9 mouse cellular contexts compared by ENCODE assay signal in genomic region chrX:59566017-59566679, GRCm38 (mm10). TPM values are rescaled to one million over a fixed set of nuclear protein-coding genes. Genes with fewer than 3 reads are reported as not detected.
DNase-seq lines count a peak whose midpoint lies in the region; ATAC-seq and TF ChIP-seq lines count a peak whose summit lies in the region.
"Had no signal": no experiment of that assay in that cellular context is flagged by ENCODE, and none has a peak within 500 bp of the region (broad histone marks: within the 10 kb centered on the region; RNA-seq: fewer than 3 reads in every experiment).

No protein-coding gene starts in this region.

- peak; percentile 16; the same call in 1 of the 2 replicates for TF ChIP-seq CTCF in heart, adult 2 months (IDR thresholded peaks at IDR 0.05)

- TF ChIP-seq POLR2A in heart, adult 2 months (IDR thresholded peaks at IDR 0.05; ENCODE audit: insufficient read depth, low read depth, low read length): no peak

- peak overlapping the region; percentile 57 for H3K4me2 ChIP-seq in hindbrain, embryonic 11.5 days (replicated peaks; ENCODE audit: low read depth, low read length)
- H3K4me2 ChIP-seq in midbrain, embryonic 11.5 days: peak overlapping the region; percentile 60

- peak; percentile 9 to 21 for DNase-seq in heart, adult 2 months
- DNase-seq in heart, postnatal 36 days: no peak
- DNase-seq in embryo, embryonic 9.5 days (ENCODE audit: extremely low spot score): peak; percentile 24
- peak; percentile 37 for DNase-seq in hindbrain, embryonic 11.5 days (ENCODE audit: low spot score)
- DNase-seq in midbrain, embryonic 11.5 days (ENCODE audit: low spot score, missing footprints): peak; percentile 88
- peak; percentile 5 to 6 for DNase-seq in thymus, postnatal 10 days (ENCODE audit: low spot score in 2 of 2)
- DNase-seq in yolk sac, embryonic 10.5 days (ENCODE audit: low spot score): no peak

- H3K4me3 ChIP-seq in heart, adult 2 months: 0 out of 2 replicates have a peak overlapping the region, but pooled peaks have one; percentile 12
- H3K4me3 ChIP-seq in hindbrain, embryonic 11.5 days (ENCODE audit: low read depth, low read length): peak overlapping the region; percentile 45
- H3K4me3 ChIP-seq in midbrain, embryonic 11.5 days (ENCODE audit: low read depth, low read length): peak overlapping the region; percentile 43

- no peaks in the 10 kb centered on the region for H3K36me3 ChIP-seq in heart, adult 2 months (ENCODE audit: control insufficient read depth, insufficient read depth, low read length)
- no peaks in the 10 kb centered on the region for H3K36me3 ChIP-seq in hindbrain, embryonic 11.5 days (ENCODE audit: control insufficient read depth, insufficient read depth, low read length)
- no peaks in the 10 kb centered on the region for H3K36me3 ChIP-seq in midbrain, embryonic 11.5 days (ENCODE audit: control insufficient read depth, insufficient read depth, low read length)

- H3K4me1 ChIP-seq in heart, adult 2 months (ENCODE audit: control insufficient read depth, insufficient read depth, low read length): no peaks in the 10 kb centered on the region
- H3K4me1 ChIP-seq in hindbrain, embryonic 11.5 days (replicated peaks; ENCODE audit: control insufficient read depth, insufficient read depth, low read length): no peaks in the 10 kb centered on the region
- no peaks in the 10 kb centered on the region for H3K4me1 ChIP-seq in midbrain, embryonic 11.5 days (ENCODE audit: control insufficient read depth, insufficient read depth, low read length)

- no peak for TF ChIP-seq EP300 in heart, adult 2 months (IDR thresholded peaks at IDR 0.05; ENCODE audit: insufficient read depth, low read depth, low read length)

- no peaks in the 10 kb centered on the region for H3K79me2 ChIP-seq in heart, adult 2 months (replicated peaks; ENCODE audit: control insufficient read depth, insufficient read depth, low read length)

- WGBS in heart, adult 2 months: 29% methylated on average over 18 of the region's 18 CpGs
- 27% methylated on average over 18 of the region's 18 CpGs for WGBS in hindbrain, embryonic 11.5 days
- 17% methylated on average over 18 of the region's 18 CpGs for WGBS in midbrain, embryonic 11.5 days

- H3K27me3 ChIP-seq in heart, adult 2 months (ENCODE audit: control insufficient read depth, insufficient read depth, low read length): no peaks in the 10 kb centered on the region
- H3K27me3 ChIP-seq in hindbrain, embryonic 11.5 days (ENCODE audit: control insufficient read depth, insufficient read depth, low read length): no peaks in the 10 kb centered on the region
- H3K27me3 ChIP-seq in midbrain, embryonic 11.5 days (ENCODE audit: control insufficient read depth, insufficient read depth, low read length): no peaks in the 10 kb centered on the region
- H3K27me3 ChIP-seq: CH12.LX had no signal

- H3K9ac ChIP-seq in heart, adult 2 months (ENCODE audit: low read depth, low read length): peak overlapping the region; percentile 44
- H3K9ac ChIP-seq in hindbrain, embryonic 11.5 days (ENCODE audit: low read depth, low read length): no peak overlapping the region
- peak overlapping the region; percentile 69 for H3K9ac ChIP-seq in midbrain, embryonic 11.5 days (ENCODE audit: low read length)

- no peaks in the 10 kb centered on the region for H3K9me3 ChIP-seq in hindbrain, embryonic 11.5 days (ENCODE audit: control insufficient read depth, low read length)
- no peaks in the 10 kb centered on the region for H3K9me3 ChIP-seq in midbrain, embryonic 11.5 days (ENCODE audit: control insufficient read depth, low read length)

- H3K27ac ChIP-seq in heart, adult 2 months: no peak overlapping the region
- no peak overlapping the region for H3K27ac ChIP-seq in hindbrain, embryonic 11.5 days (ENCODE audit: low read depth, low read length)
- H3K27ac ChIP-seq in midbrain, embryonic 11.5 days (ENCODE audit: low read depth, low read length): no peak overlapping the region

- peak; percentile 31 for ATAC-seq in CD4-positive, CD25-positive, alpha-beta regulatory T cell, adult 4 months
- ATAC-seq in hindbrain, embryonic 11.5 days (ENCODE audit: low FRiP score): peak; percentile 49
- peak; percentile 55 for ATAC-seq in midbrain, embryonic 11.5 days (ENCODE audit: low FRiP score)

- intact Hi-C loops in heart, adult 2 months (cut with DNase I): no loop called here
- intact Hi-C loops in heart, postnatal 36 days (cut with DNase I): loop anchor here (2.0 kb wide), 1 partner anchor 19 kb away; no protein-coding TSS in a partner anchor

RNA-seq across cellular contexts. Expression of gene Fgf13, which starts 1.7 kb away (rescaled TPM):
- 100 to 1,000 TPM; 102 to 129 TPM for total RNA-seq in heart, adult 2 months (2021)
- 35.6 and 68.1 TPM in 2 replicates for polyA plus RNA-seq in heart, adult 2 months (2012; rRNA removed)
- total RNA-seq in heart, postnatal 36 days (2021): 100 to 1,000 TPM; 118 to 121 TPM
- 1 to 10 TPM; 9.1 TPM for polyA plus RNA-seq in CD4-positive, CD25-positive, alpha-beta regulatory T cell, adult 4 months (2017; shearing (Covaris generic))
- 45.9 and 47.5 TPM in 2 replicates for polyA plus RNA-seq in hindbrain, embryonic 11.5 days (2014; fragmentation: Nextera tagmentation; extraction: Ambion mirVana)
- 29.8 and 30.0 TPM in 2 replicates for polyA plus RNA-seq in midbrain, embryonic 11.5 days (2014; fragmentation: Nextera tagmentation; extraction: Ambion mirVana)
- total RNA-seq: CH12.LX had no signal

Comparison
In these comparisons a context has a peak if more than half of its experiments do, and no peak if none do; other contexts are left out.
1. DNase-seq: peak in heart, adult 2 months (2 of 2), embryo, embryonic 9.5 days (single experiment), hindbrain, embryonic 11.5 days (single experiment), midbrain, embryonic 11.5 days (single experiment) and thymus, postnatal 10 days (2 of 2); none in heart, postnatal 36 days (0 of 2) and yolk sac, embryonic 10.5 days (single experiment).
2. Peak in every context shown above with its lines, with median percentiles within 50 percentile points of each other: H3K4me3 ChIP-seq and ATAC-seq.